Mouse (Mus musculus) brain, embryonic 14.5 days (tissue): ENCODE measurements around the gene Gm266.

ENCODE experiments used
- CTCF ChIP-seq: fragments of 200-500 bp; IDR thresholded peaks from 2 replicates; pipeline ENCODE4 v1.5.1; 2012; ENCODE audit warnings: inconsistent platforms, mild to moderate bottlenecking, moderate library complexity, borderline replicate concordance; ENCODE audit not compliant: insufficient read depth, insufficient read length; ENCODE audit errors: extremely low read depth
- POLR2A ChIP-seq: fragments of 200-500 bp; IDR thresholded peaks from 2 replicates; pipeline ENCODE4 v1.6.1; 2012; ENCODE audit warnings: mild to moderate bottlenecking, inconsistent platforms, borderline replicate concordance; ENCODE audit not compliant: poor library complexity, insufficient read depth, insufficient read length, severe bottlenecking; ENCODE audit errors: extremely low read depth

DNA sequence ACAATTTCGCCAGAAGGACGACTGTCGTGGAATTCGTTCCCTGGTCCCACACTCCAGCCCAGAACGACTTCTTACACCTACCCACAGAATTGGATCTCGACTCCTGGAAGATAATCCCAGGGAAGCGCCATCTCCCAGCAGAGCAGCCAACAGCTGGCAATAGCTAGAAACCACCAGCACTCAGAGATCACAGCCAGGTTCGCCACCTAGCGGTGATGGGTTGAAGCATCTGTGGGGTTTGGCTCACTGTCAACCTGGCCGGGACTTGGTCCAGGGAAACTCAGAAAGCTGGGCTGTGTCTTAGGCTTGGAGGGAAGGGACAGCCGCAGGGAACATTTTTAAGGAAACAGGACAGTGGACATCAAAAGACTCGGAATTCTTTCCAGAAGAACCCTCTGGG is 19.3 kb upstream of the Gm266 start:
- TF ChIP-seq POLR2A (no peak), CTCF (peak; percentile 97)
